Mouse (Mus musculus) limb, embryonic 11.5 days (tissue): Measurements from ENCODE around the gene Elmo1. TPM values are rescaled to one million over a fixed set of nuclear protein-coding genes. Genes with fewer than 3 reads are reported as not detected.

ENCODE experiments used
- ATAC-seq: fragments of 200-750 bp; cut with Nextera tagmentation; 2 replicates; pipeline ENCODE4 v1.8.0; 2017; ENCODE audit warnings: low read depth; ENCODE audit not compliant: insufficient number of reproducible peaks, low FRiP score, low TSS enrichment
- DNase-seq: peaks from one replicate; pipeline ENCODE4 v3.0.0-alpha.2; 2015; ENCODE audit warnings: low spot score
- H3K27ac ChIP-seq: fragments of 300-500 bp; sonication (generic); replicated peaks from 2 replicates; pipeline ENCODE4 v1.5.1; 2014; ENCODE audit warnings: low read depth, mild to moderate bottlenecking, low read length
- H3K27me3 ChIP-seq: fragments of 300-500 bp; sonication (generic); 2 replicates; pipeline ENCODE4 v1.6.1; 2014; ENCODE audit warnings: mild to moderate bottlenecking, low read length, mixed read lengths; ENCODE audit not compliant: control insufficient read depth, insufficient read depth
- H3K36me3 ChIP-seq: fragments of 300-500 bp; sonication (generic); 2 replicates; pipeline ENCODE4 v1.6.1; 2014; ENCODE audit warnings: mild to moderate bottlenecking, low read length, moderate library complexity, mixed read lengths; ENCODE audit not compliant: control insufficient read depth, insufficient read depth
- H3K4me1 ChIP-seq: fragments of 300-500 bp; sonication (generic); 2 replicates; pipeline ENCODE4 v1.6.1; 2014; ENCODE audit warnings: low read length, mixed read lengths; ENCODE audit not compliant: control insufficient read depth, insufficient read depth
- H3K4me2 ChIP-seq: fragments of 300-500 bp; sonication (generic); 2 replicates; pipeline ENCODE4 v1.6.1; 2014; ENCODE audit warnings: low read depth, mild to moderate bottlenecking, moderate library complexity; ENCODE audit not compliant: severe bottlenecking
- H3K4me3 ChIP-seq: fragments of 300-500 bp; sonication (generic); 2 replicates; pipeline ENCODE4 v1.5.1; 2014; ENCODE audit warnings: low read depth, low read length
- H3K9ac ChIP-seq: fragments of 300-500 bp; sonication (generic); 2 replicates; pipeline ENCODE4 v1.6.1; 2014; ENCODE audit warnings: mild to moderate bottlenecking, low read length
- H3K9me3 ChIP-seq: fragments of 300-500 bp; sonication (generic); 2 replicates; pipeline ENCODE4 v1.6.1; 2016; ENCODE audit warnings: low read length; ENCODE audit not compliant: control insufficient read depth
- WGBS: fragments of 180-500 bp; shearing (Covaris S2); extraction: QIAGEN DNeasy Blood & Tissue Kit; methylation state at CpG from one replicate; pipeline ENCODE4 v1.1.7; 2014; 5-methylcytosine and 5-hydroxymethylcytosine counted together
- polyA plus RNA-seq: library from polyadenylated mRNA; unstranded; fragments of >200 nt; fragmentation: Nextera tagmentation; extraction: Ambion mirVana; gene quantifications from 2 replicates; pipeline ENCODE4 v1.2.1, GENCODE M21; 2014

Gene Elmo1
- polyA plus RNA-seq, 1 experiment from 2014 or later = 9.6 TPM

DNA sequence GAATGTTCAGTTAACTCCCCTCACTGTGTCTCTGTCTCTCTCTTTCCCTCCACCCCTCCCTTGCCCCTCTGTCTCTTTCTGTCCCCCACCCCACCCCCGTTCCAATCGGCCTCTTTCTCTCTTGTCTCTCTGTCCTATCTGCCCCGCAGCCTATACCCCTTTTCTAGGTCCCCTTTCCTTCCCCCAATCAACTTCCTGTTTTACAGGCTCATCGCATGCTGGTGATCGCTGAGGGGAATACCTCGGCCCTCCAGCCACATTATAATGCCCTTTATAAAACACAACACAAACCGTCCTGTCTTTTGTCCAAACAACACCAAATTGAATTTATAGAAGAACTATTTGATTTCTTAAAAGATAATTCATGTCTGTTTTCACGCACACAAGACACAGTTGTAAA lies 40.7 kb upstream of the Elmo1 start:
- H3K9ac ChIP-seq = no peak overlapping the region
- H3K36me3 ChIP-seq = no peaks in the 10 kb centered on the region
- WGBS = 77% methylated on average over 8 of the region's 8 CpGs
- ATAC-seq = no peak
- no peak overlapping the region for H3K4me2 ChIP-seq
- no peaks in the 10 kb centered on the region for H3K9me3 ChIP-seq
- H3K4me1 ChIP-seq = no peaks in the 10 kb centered on the region
- H3K4me3 ChIP-seq = no peak overlapping the region
- H3K27me3 ChIP-seq = no peaks in the 10 kb centered on the region
- no peak for DNase-seq
- H3K27ac ChIP-seq = no peak overlapping the region

DNA sequence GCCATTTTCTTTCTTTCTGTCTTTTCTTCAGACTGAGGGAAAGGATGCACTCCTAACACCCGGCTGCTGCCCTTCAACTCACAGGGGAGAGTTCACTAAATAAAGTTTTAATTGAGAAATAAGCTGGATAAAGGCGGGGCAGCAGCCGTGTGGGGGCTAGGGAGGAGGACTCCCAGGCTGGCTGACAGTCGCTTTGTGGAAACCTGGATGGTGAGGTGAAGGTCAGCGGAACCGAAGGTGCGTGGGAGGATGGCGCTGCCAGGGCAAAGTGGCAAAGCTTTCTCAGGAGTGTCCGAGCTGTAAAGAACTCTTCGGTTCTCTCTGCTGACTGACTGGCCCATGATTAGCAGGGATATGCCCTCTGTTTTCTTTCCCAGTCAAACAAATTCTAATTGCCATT lies 40.2 kb upstream of the Elmo1 start:
- Histone ChIP-seq H3K36me3 (no peaks in the 10 kb centered on the region), H3K9me3 (no peaks in the 10 kb centered on the region), H3K4me2 (no peak overlapping the region), H3K4me1 (no peaks in the 10 kb centered on the region), H3K9ac (no peak overlapping the region), H3K27me3 (no peaks in the 10 kb centered on the region), H3K27ac (no peak overlapping the region), H3K4me3 (no peak overlapping the region)
- 91% methylated on average over 10 of the region's 10 CpGs for WGBS
- DNase-seq (no peak), ATAC-seq (no peak)

DNA sequence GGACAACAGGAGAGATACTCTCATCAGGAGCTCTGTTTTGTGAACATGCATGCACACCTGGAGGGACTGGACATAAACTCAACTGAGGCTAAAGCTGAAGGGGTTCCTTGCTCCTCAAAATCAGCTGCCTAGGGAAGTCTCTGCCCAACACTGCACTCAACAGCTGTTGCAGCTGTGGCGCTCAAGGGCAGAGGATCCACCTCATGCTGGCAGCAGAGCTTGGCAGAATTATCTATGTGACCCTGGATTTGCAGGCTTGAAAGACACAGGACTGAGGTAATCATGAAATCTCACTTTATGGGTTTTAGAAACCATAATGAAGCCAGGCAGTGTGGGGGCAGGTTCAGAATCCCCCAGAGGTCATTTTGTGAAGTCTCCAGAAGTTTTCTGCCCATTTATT lies 32.5 kb upstream of the Elmo1 start:
- no peaks in the 10 kb centered on the region for H3K9me3 ChIP-seq
- ATAC-seq (no peak), DNase-seq (no peak)
- WGBS = 90% methylated on average over 1 of the region's 1 CpGs
- H3K4me3 ChIP-seq = no peak overlapping the region
- no peak overlapping the region for H3K27ac ChIP-seq
- no peaks in the 10 kb centered on the region for H3K27me3 ChIP-seq
- no peak overlapping the region for H3K4me2 ChIP-seq
- no peak overlapping the region for H3K9ac ChIP-seq
- no peaks in the 10 kb centered on the region for H3K36me3 ChIP-seq
- H3K4me1 ChIP-seq = no peaks in the 10 kb centered on the region

DNA sequence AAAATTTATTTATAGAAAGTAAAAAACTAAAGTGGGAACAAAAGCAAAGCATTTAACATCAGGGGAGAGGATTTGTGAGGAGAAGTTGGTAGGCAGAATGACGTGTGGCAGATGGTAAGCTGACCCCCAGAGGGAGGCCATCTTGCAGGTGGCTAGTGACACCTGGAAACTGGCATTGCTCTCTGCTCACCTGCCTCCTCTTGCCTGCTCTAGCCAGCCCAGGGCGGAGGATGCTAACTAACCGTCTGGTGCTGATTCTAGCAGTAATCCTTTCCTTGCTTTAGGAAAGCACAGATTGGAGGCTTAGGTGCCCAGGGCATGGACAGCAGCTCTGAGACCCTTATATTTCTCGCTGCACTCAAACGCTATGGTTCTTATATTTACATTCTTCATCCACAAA lies 29.4 kb upstream of the Elmo1 start:
- WGBS = 68% methylated on average over 5 of the region's 5 CpGs
- Histone ChIP-seq H3K27me3 (no peaks in the 10 kb centered on the region), H3K9me3 (no peaks in the 10 kb centered on the region), H3K4me2 (no peak overlapping the region), H3K36me3 (no peaks in the 10 kb centered on the region), H3K4me1 (no peaks in the 10 kb centered on the region), H3K27ac (no peak overlapping the region), H3K4me3 (no peak overlapping the region), H3K9ac (no peak overlapping the region)
- DNase-seq = no peak
- ATAC-seq = no peak

DNA sequence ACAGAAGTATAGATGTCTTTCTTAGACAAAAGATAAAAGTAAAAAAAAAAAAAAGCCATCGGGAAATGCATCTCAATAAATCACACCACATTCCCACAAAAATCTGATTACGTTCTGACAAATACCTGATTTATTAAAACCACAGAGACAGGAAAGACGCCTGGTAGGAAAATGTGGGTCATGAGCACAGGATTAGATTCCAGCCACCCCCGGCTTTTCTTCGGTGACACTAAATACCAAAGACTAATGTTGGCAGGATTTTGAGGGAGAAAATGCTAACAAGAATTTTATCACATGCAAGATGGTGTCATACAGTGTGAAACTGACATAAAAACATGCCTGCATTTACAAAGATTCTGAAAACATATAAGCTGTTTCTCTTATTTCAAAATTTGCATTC lies 27.1 kb upstream of the Elmo1 start:
- no peak overlapping the region for H3K4me3 ChIP-seq
- no peak overlapping the region for H3K9ac ChIP-seq
- H3K4me1 ChIP-seq = no peaks in the 10 kb centered on the region
- H3K9me3 ChIP-seq = no peaks in the 10 kb centered on the region
- no peaks in the 10 kb centered on the region for H3K36me3 ChIP-seq
- H3K27ac ChIP-seq = no peak overlapping the region
- WGBS = 75% methylated on average over 5 of the region's 5 CpGs
- no peaks in the 10 kb centered on the region for H3K27me3 ChIP-seq
- ATAC-seq (no peak), DNase-seq (no peak)
- no peak overlapping the region for H3K4me2 ChIP-seq

DNA sequence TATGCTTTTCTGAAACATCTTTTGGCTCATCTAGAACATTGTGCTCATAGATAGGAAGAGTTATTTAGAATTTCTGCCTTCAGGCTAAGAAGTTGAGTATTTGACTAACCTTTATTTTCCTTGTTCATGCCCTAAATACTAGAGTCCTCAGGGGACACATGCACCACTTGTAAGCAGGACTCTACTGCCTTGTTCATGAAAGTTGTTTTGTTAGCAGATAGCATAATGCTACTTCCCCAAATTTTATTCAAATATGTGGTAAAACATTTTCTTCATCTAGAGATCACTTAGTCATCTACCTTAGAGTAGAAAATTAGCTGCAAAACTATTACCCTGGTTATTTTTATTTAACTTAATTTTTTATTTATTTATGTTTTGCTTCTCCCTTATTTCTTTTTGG lies 18.4 kb upstream of the Elmo1 start:
- H3K36me3 ChIP-seq = no peaks in the 10 kb centered on the region
- H3K4me3 ChIP-seq = no peak overlapping the region
- H3K27ac ChIP-seq = no peak overlapping the region
- DNase-seq = no peak
- no peak overlapping the region for H3K9ac ChIP-seq
- no peaks in the 10 kb centered on the region for H3K4me1 ChIP-seq
- H3K27me3 ChIP-seq = no peaks in the 10 kb centered on the region
- no peak for ATAC-seq
- H3K9me3 ChIP-seq = no peaks in the 10 kb centered on the region
- H3K4me2 ChIP-seq = no peak overlapping the region

DNA sequence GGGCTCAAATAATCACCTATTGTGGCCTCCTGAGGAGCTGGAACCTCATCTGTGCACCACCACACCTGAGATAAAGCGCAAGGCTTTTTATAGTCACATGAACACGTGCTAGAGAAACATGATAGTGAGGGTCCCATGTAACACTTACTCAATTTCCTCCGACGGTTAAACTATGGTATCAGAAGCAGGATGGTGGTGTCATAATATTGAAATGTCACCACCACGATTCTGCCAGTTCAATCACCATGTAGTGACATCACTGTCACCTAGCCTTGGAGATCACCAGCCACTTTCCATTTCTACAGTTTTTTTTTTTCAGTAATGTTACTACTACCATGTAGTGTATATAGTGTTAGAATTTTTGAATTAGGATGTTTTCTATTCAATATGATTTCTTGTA lies 17.4 kb upstream of the Elmo1 start:
- H3K4me3 ChIP-seq = no peak overlapping the region
- DNase-seq (no peak), ATAC-seq (no peak)
- WGBS = 90% methylated on average over 5 of the region's 5 CpGs
- H3K4me2 ChIP-seq = no peak overlapping the region
- H3K27ac ChIP-seq = no peak overlapping the region
- no peak overlapping the region for H3K9ac ChIP-seq
- H3K36me3 ChIP-seq = no peaks in the 10 kb centered on the region
- no peaks in the 10 kb centered on the region for H3K9me3 ChIP-seq
- H3K4me1 ChIP-seq = no peaks in the 10 kb centered on the region
- H3K27me3 ChIP-seq = no peaks in the 10 kb centered on the region

DNA sequence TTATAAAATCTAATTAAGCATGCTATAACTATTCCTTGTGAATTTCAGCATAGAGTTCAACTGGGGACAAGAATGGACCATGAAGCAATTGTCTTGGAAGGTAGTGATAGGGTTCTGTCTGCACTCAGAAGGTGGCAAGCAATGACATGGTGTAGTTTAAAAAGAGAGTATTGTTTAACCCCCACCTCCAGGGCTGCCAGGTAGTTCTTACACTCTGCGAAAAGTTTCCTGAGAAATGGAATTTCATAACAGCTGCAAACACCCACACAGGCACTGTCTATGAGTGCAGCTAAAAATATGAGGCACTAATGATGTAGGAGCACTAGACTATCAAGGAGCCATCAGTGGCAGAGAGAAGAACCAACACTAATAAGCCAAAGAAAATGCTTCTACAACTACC lies 13.9 kb upstream of the Elmo1 start:
- no peaks in the 10 kb centered on the region for H3K36me3 ChIP-seq
- WGBS = 87% methylated on average over 1 of the region's 1 CpGs

DNA sequence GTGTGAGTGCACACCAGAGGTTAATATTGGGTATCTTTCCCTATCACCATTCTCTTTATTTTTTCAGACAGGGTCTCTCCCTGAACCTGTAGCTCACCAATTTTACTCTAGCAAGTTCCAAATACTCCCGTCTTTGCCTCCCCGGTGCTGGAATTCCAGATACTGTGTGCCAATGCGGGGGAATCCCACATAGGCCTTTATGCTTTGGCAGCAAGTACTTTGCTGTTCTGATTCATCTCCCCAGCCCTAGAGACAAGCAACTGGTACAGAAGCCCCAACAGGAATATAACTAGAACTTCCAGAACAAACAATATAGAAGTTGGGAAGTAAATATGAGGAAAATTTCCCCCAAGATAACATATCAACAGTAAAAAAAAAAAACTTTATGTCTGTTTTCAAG lies 13.2 kb upstream of the Elmo1 start:
- H3K27me3 ChIP-seq = no peaks in the 10 kb centered on the region
- H3K4me1 ChIP-seq = no peaks in the 10 kb centered on the region
- no peak overlapping the region for H3K4me2 ChIP-seq
- no peak for DNase-seq
- WGBS = 88% methylated on average over 3 of the region's 3 CpGs
- no peak overlapping the region for H3K4me3 ChIP-seq
- H3K9me3 ChIP-seq = no peaks in the 10 kb centered on the region
- no peaks in the 10 kb centered on the region for H3K36me3 ChIP-seq
- ATAC-seq = no peak
- no peak overlapping the region for H3K27ac ChIP-seq
- no peak overlapping the region for H3K9ac ChIP-seq

More for the DNA sequence above, 13.9 kb upstream of the Elmo1 start:
- H3K4me2 ChIP-seq = no peak overlapping the region
- no peaks in the 10 kb centered on the region for H3K27me3 ChIP-seq
- DNase-seq (no peak), ATAC-seq (no peak)
- H3K9ac ChIP-seq = no peak overlapping the region
- H3K9me3 ChIP-seq = no peaks in the 10 kb centered on the region
- no peaks in the 10 kb centered on the region for H3K4me1 ChIP-seq
- H3K27ac ChIP-seq = no peak overlapping the region
- no peak overlapping the region for H3K4me3 ChIP-seq
